7 mouse cellular contexts compared by ENCODE assay signal in genomic region chr13:24499505-24499904, GRCm38 (mm10).
DNase-seq lines count a peak whose midpoint lies in the region; ATAC-seq and TF ChIP-seq lines count a peak whose summit lies in the region.

No protein-coding gene starts in this region.

- peaks cover 8% of the 10 kb centered on the region; the same call in 1 of the 2 replicates for H3K4me1 ChIP-seq in kidney, embryonic 15.5 days
- H3K4me1 ChIP-seq in MEL (ENCODE audit: control insufficient read depth in 1 of 2, insufficient read depth in 2 of 2, low read length in 2 of 2): peaks cover 14 to 54% of the 10 kb centered on the region in 2 experiments
- no peaks in the 10 kb centered on the region for H3K4me1 ChIP-seq in lung, adult 2 months (ENCODE audit: control insufficient read depth, insufficient read depth, low read length)

- no peak for TF ChIP-seq EP300 in MEL (IDR thresholded peaks at IDR 0.05; ENCODE audit: low read depth in 1 of 2, low read length in 2 of 2)

- peak; percentile 17 for DNase-seq in kidney, postnatal 14 days
- peak; percentile 87 for DNase-seq in MEL (ENCODE audit: low read depth, low spot score)
- no peak for DNase-seq in lung, adult 2 months
- DNase-seq in thymus, postnatal 36 days: peak; percentile 21 to 29
- no peak for DNase-seq in left cerebral cortex, adult 8-10 months (ENCODE audit: low spot score in 2 of 2)

- H3K79me2 ChIP-seq in MEL (ENCODE audit: control insufficient read depth, insufficient read depth, low read length, poor library complexity): peaks cover 26% of the 10 kb centered on the region

- H3K4me2 ChIP-seq in kidney, embryonic 15.5 days: no peak overlapping the region

- peak; percentile 69 to 77 (median 76) for TF ChIP-seq CTCF in MEL (IDR thresholded peaks at IDR 0.05 in 2 of 3, conservative IDR thresholded peaks at IDR 0.05 in 1 of 3; ENCODE audit: control insufficient read depth in 1 of 3, insufficient read depth in 1 of 3, low read depth in 2 of 3, low read length in 3 of 3, poor library complexity in 1 of 3, severe bottlenecking in 1 of 3)
- TF ChIP-seq CTCF in lung, adult 2 months (IDR thresholded peaks at IDR 0.05; ENCODE audit: insufficient read depth, low read length): peak; percentile 72

- no peaks in the 10 kb centered on the region for H3K36me3 ChIP-seq in kidney, embryonic 15.5 days
- peaks cover 0 to 53% of the 10 kb centered on the region in 2 experiments; a peak in 2 of 4 replicates for H3K36me3 ChIP-seq in MEL (ENCODE audit: control insufficient read depth in 1 of 2, insufficient read depth in 2 of 2, low read length in 2 of 2)

- no peak overlapping the region for H3K9ac ChIP-seq in kidney, embryonic 15.5 days
- no peak overlapping the region for H3K9ac ChIP-seq in MEL (ENCODE audit: control insufficient read depth, low read depth, low read length, poor library complexity, severe bottlenecking)

- no peak overlapping the region for H3K4me3 ChIP-seq in kidney, embryonic 15.5 days (replicated peaks)
- no peak overlapping the region for H3K4me3 ChIP-seq in MEL (ENCODE audit: control insufficient read depth in 1 of 2, insufficient read depth in 1 of 2, low read depth in 2 of 2, low read length in 2 of 2)
- H3K4me3 ChIP-seq in lung, adult 2 months (replicated peaks; ENCODE audit: extremely low read depth, low read depth, low read length): no peak overlapping the region

- H3K27ac ChIP-seq in kidney, embryonic 15.5 days: no peak overlapping the region
- no peak overlapping the region for H3K27ac ChIP-seq in MEL (ENCODE audit: control insufficient read depth, low read depth, low read length)

- no peak for ATAC-seq in kidney, embryonic 15.5 days (replicated peaks; ENCODE audit: low FRiP score)
- 0 out of 2 replicates have a peak, but pooled peaks have one; percentile 29 for ATAC-seq in common myeloid progenitor, adult 5-6 weeks (replicated peaks; ENCODE audit: low read depth, poor library complexity, severe bottlenecking)

- no peaks in the 10 kb centered on the region for H3K27me3 ChIP-seq in kidney, embryonic 15.5 days
- H3K27me3 ChIP-seq in MEL (ENCODE audit: control insufficient read depth in 1 of 2, insufficient read depth in 2 of 2, low read length in 2 of 2): no peaks in the 10 kb centered on the region

- TF ChIP-seq POLR2A in MEL (IDR thresholded peaks at IDR 0.05; ENCODE audit: control insufficient read depth in 1 of 2, insufficient read depth in 1 of 2, low read depth in 1 of 2, low read length in 2 of 2, poor library complexity in 1 of 2): no peak
- no peak for TF ChIP-seq POLR2A in lung, adult 2 months (IDR thresholded peaks at IDR 0.05; ENCODE audit: borderline replicate concordance, extremely low read depth, low read depth, low read length)

- peak; percentile 47 for TF ChIP-seq RAD21 in MEL (IDR thresholded peaks at IDR 0.05; ENCODE audit: low read depth, low read length)

- H3K9me3 ChIP-seq in kidney, embryonic 15.5 days (replicated peaks): no peaks in the 10 kb centered on the region
- H3K9me3 ChIP-seq in MEL (replicated peaks; ENCODE audit: insufficient read depth, low read length): no peaks in the 10 kb centered on the region

- WGBS in kidney, embryonic 15.5 days: 37% methylated on average over 3 of the region's 3 CpGs
- WGBS in lung, adult 2 months: 44% methylated on average over 3 of the region's 3 CpGs

TF ChIP-seq in MEL, 35 proteins besides CTCF, POLR2A, EP300 and RAD21:
- peak; percentile 24; the same call in 1 of the 2 replicates for TF ChIP-seq TCF12 (IDR thresholded peaks at IDR 0.05; ENCODE audit: low read depth, low read length)
- peak; percentile 72 for TF ChIP-seq SMC3 (IDR thresholded peaks at IDR 0.05; ENCODE audit: low read depth, low read length)
- TF ChIP-seq POLR2AphosphoS5 (IDR thresholded peaks at IDR 0.05; ENCODE audit: borderline replicate concordance, low read depth, low read length): no peak
- TF ChIP-seq USF1 (IDR thresholded peaks at IDR 0.05; ENCODE audit: low read depth, low read length): no peak
- TF ChIP-seq USF2 (IDR thresholded peaks at IDR 0.05; ENCODE audit: borderline replicate concordance in 1 of 2, insufficient read depth in 1 of 2, low read depth in 1 of 2, low read length in 2 of 2): no peak
- TF ChIP-seq E2F4 (IDR thresholded peaks at IDR 0.05; ENCODE audit: borderline replicate concordance, low read depth, low read length): no peak
- TF ChIP-seq ZC3H11A (IDR thresholded peaks at IDR 0.05; ENCODE audit: low read depth, low read length): peak; percentile 52

Comparison
In these comparisons a context has a peak if more than half of its experiments do, and no peak if none do; other contexts are left out.
1. DNase-seq: peak in kidney, postnatal 14 days (single experiment), MEL (single experiment) and thymus, postnatal 36 days (2 of 2); none in lung, adult 2 months (single experiment) and left cerebral cortex, adult 8-10 months (0 of 2).